Mouse (Mus musculus): ENCODE measurements around the gene Ddr2.

Ddr2 gene

DNA sequence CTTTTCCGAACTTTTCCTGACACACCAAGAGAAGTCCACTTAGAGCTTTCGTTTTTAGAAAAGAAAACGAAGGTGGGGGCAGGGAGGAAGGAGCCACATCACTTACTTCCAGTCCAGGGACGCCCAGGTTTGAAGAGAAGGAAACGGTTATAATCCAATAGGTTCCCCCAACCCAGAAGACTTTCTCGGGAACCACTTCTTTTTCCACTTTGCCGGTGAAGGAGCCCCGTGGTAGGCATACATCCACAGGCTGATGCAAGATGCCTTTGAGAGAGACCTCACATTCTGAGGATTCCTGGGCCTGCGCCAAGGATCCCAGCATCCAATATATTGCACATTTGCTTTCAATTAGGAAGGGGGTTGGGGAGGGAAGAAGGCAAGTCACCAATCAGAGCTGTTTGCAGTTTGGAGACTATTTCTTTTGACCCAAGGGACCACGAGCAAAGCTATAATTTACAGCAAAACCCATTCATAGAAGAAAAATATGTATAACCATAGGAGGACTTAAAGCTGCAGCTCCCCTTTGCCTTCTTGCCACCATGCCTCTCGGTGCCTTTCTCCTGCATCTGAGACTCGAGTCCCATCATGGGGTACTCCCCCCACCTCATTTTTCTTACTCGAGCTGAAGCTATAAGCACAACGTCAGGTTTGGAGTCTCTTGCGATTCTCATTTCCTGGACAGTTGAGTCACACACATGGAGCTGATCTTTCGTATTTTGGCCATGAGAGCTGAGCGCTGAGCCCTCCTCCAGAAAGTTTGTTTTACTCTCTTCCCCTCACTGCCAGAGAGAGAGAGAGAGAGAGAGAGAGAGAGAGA lies at the start of gene Ddr2:
TSS of gene Ddr2 (minus strand) at position 247 of the 817 bp plus-strand sequence.
- 59% methylated on average over 17 of the region's 17 CpGs for WGBS

DNA sequence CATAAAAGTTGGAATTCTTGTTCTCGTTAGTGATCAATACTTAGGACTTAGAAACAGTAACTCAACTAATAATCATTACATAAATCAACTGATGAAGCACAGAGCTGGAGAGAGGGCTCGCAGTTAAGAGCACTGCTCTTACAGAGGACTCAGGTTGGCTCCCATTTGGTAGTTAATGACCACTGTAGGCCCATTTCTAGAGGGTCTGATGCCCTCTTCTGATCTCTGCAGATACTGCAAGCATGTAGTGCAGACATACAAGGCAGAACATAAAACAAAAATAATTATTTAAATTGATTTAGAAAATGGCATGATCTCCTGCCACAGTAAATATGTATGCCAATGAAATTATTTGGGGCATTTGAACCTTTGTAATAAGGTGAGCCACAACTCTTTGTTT lies 49.1 kb upstream of the Ddr2 start:
- WGBS: 90% methylated on average over 2 of the region's 2 CpGs

DNA sequence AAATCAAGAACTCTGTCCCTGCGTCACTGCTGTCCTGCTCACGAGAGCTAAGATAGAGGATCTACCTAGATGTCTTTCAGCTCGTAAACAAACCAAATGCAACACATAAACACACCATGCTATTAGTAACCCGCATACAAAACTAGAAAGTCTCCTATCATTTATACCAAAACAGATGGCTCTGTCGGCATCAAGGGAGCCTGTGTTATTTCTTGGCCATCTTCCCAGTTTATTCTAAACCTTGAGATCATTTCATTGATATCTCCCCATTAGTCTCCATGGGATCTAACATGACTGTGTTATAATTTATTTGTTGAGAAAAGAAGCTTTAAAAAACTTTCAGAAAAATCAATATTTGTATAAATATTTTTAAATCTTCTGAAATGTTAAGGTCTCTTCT lies 45.2 kb upstream of the Ddr2 start:
- WGBS: 64% methylated on average over 5 of the region's 5 CpGs

DNA sequence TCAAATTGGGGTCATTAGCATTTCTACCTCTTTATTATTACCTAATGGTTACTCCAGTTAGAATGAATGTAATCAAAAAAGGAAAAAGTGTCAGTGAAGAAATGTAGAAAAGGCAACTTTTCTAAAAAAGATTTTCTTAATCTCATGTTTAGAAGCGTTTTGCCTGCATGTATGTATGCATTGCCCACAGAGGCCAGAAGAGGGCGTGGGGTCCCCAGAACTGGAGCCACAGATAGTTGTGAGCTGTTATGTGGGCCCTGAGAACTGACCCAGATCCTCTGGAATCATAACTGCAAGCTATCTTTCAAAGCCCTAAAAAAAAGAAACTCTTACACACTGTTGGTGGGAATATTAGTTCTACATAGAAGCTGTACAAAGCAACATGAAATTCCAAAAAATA lies 44.7 kb upstream of the Ddr2 start:
- WGBS: 81% methylated on average over 2 of the region's 2 CpGs

DNA sequence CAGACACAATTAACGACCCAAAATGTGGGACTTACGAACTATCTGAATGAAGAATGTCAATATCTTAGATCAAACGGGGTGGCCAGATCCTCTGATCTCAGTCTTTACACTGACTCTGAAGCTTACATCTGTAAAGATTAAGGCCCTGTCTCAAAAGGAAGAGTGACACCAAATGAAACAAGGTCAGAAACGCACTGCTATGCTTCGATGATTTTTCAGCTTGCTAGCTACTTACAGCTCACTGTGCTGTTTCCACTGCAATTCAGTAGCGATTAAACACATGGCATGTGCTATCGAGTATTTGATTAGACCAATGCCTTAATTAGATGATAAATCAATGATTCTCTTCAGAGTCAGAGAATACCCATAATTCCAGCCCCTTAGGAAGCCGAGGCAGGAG lies 43.4 kb upstream of the Ddr2 start:
- WGBS: 88% methylated on average over 8 of the region's 8 CpGs

DNA sequence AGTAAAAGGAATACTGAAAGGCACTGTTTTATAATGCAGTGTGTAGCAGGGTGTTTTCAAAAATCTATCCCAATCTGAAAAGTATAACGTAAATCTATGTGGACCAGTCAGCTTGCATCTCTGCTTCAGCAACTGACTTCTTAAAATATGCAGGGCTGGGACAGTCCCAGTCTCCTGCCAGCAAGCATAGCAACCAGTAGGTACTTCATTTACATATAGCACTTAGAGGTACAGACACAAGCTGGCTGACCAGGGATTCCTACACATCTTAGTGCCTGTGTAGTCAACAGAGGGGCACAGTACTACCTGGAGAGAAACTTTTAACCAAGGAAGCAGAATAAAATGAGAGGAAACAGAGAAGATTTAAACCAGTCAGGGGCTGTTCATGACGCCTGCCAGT lies 42.0 kb upstream of the Ddr2 start:
- WGBS: 77% methylated on average over 2 of the region's 2 CpGs

DNA sequence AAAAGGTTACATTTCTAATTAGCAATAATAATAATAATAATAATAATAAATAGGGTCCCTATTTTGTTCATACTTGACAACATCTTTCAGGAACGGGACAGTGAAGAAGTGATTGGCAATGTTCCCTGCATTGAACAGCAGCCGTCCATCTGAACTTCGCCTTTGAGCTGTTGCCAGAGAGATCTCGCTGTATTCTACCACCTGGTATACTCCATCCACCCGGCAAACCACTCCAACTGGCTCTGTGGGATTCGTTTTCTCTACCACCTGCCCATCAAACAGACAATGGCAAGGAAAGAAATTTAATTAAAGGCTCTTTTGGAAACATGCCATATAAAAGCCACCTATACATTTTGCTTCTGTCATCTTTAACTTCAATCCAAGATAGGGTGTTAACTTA lies 40.3 kb upstream of the Ddr2 start:
- WGBS: 61% methylated on average over 6 of the region's 6 CpGs

DNA sequence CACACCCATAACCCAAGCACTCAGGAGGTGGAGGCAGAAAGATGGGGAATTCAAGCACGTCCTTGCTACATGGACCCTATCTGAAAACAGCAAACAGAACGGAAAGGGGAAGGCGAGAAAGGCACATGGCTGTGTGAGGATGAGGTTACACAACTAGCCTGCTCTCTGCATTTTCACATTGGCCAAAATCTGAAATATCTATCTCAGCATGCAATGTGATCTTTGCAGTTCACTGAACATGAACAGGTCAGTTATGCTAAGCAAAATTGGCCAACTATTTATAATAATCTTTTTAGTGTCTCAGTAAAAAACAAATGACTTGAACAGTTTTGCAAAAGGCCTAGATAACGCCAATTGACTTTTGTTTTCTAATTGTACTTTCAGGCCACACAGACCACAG lies 39.2 kb upstream of the Ddr2 start:
- 91% methylated on average over 4 of the region's 4 CpGs for WGBS

DNA sequence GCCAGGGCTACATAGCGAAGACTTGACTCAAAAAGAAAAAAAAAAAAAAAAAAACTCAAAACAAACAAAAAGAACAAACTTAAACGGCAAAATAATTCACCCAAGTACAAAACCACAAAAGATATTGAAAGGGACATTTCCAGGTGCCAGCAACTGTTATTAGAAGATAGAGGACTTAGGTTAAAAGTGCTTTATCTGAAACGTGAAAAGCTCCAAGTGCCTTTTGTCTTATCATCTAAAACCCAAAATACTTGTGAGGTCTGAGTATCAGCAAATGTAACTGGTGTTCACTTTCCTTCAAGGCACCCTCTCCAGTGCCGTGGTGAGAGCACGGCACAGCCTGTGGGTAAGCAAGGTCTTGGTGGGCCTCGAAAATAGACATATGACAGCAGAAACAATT lies 38.0 kb upstream of the Ddr2 start:
- WGBS: 92% methylated on average over 6 of the region's 6 CpGs

DNA sequence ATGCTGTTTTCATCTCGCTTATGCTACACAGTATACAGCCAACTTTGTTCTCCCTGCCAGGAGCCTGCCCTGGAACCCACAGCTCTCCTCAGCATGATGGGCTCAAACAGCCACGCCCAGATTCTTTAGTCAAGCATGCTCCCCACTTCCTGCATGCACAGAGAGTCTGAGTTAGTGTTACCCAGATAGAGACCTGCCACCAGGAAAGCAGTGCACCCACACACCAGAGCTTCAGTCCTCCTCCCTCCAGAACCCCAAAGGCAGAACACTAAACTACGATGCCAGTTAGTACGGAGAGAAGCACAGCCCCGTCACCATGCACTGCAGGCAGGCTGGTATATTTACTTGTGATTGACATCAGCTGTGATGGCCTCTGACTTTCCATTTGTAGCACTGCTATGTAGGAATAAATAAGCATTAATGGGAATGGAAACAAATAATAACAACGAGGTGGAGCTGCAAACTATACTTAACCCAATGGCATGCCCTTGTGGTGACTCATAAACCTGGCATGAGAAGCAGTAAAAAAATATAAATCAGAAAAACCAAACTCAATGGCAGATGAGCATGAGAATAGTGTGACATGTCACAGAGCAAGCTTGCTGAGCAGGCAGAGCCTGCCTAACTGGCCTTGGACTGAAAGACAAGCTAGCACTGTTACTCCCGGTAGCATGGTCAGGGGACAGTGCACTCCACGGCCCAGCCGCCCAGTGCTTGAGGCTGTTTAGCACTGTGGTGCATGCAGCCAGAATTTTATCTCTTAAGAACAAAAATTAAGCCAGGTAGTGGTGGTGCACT lies 37.3 kb upstream of the Ddr2 start:
- 74% methylated on average over 9 of the region's 9 CpGs for WGBS

DNA sequence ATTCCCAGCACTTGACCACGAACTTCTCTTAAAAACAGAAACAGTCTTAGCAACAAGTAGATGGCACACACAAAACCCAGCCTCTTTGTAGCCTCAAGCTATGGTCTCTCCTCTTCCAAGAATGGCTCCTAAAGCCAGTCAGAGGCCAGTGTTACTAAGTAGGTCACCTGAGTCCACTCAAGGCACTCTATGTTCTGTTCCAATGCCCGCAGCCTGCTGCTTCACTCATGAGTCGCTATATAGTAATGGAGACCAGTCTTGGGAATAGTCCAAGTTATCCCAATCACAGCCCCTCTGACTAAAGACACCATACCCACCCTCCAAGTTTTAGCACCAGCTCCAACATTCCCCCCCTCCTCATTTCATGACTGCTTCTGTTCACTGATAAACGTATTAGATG lies 35.0 kb upstream of the Ddr2 start:
- WGBS: 87% methylated on average over 4 of the region's 4 CpGs

DNA sequence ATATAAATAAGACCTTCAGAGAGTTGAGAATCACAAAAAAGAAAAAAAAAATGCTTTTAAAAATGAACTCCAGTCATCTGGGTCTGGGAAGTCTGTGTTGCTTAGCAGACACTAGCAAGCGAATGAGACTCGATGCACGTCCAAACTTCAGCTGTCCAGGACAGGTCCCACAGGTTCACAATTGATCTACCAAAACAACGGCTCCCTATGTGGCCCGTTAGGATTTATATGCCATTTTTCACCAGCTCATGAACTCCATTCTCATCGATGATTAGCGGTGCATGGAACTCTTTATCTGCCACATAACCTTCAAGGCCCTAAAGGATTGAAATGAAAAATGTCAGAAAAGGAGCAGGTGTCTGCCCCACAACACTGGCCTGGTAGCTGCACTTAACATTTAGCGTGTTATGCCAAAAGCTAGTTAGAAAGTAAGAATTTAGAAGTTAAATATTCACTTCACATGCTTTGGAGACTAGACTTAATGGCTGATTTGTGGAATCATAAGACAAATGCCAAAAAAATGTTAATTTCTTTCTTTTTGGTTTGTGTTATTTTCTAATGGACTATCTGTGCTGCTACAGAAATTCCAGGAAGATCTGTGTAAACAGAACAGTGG lies 31.8 kb upstream of the Ddr2 start:
- WGBS: 90% methylated on average over 8 of the region's 8 CpGs

DNA sequence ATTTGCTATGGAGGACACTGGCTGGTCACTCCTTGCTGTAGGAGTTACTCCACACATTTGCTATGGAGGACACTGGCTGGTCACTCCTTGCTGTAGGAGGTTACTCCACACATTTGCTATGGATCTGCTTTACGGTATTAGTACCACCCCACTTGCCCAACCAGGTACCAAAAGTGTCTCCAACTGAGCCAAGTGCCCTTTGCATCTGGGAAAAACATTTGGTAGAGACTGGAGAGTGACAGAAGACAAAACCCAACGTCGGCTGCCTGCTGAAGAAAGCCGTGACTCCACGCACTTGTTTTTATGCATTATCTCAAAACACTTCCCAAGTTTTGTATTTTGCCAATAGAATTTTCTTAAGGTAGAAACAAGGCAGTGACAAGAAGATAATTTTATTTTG lies 31.1 kb upstream of the Ddr2 start:
- 96% methylated on average over 5 of the region's 5 CpGs for WGBS

DNA sequence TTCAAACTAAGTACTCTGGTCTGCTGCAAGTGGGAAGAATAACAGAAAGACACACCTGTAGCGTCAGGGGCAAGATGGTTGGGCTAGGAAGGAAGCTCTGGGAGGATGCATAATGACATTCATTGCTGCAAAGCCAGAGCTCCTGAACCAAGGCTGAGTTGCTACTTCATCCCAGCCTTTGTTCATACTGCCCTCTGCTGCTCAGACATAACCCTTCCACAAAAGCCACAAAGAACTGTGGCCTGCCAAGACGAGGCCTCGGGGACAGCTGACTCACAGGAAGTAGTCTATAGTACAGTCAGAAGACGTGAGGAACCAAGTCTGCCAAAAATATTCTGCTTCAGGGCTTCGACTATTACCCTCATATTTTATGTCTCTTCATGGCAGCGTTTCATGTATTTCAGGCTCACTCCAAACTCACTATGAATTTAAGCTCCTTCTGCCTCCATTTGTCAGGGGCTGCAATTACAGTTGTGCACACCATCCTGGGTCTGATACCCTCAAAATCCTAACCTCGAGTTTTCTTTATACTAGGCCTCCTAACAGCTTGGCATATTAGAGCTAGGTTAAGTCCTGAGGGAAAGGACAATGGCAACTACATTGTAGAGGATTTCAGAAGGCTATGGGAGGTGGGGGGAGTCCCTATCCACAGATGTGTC lies 25.9 kb upstream of the Ddr2 start:
- WGBS: 12% methylated on average over 7 of the region's 7 CpGs

DNA sequence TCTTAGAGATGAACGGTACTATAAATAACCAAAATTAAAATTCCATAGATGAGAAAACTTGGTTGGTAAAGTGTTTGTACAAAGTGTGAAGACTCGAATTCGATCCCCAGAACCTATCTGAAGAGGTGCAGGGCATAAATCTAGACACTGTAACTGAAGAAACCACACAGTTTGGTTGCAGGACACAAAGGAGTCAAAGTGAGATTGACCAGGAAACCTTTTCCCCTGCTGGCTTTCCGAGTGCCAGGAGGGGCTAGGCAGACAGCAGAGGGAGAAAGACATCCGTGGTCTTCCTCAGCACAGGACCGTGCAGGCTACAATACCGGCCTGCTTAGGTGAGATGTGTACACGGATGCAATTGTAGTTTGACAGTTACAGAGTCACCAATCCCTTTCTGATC lies 23.7 kb upstream of the Ddr2 start:
- 90% methylated on average over 8 of the region's 8 CpGs for WGBS

DNA sequence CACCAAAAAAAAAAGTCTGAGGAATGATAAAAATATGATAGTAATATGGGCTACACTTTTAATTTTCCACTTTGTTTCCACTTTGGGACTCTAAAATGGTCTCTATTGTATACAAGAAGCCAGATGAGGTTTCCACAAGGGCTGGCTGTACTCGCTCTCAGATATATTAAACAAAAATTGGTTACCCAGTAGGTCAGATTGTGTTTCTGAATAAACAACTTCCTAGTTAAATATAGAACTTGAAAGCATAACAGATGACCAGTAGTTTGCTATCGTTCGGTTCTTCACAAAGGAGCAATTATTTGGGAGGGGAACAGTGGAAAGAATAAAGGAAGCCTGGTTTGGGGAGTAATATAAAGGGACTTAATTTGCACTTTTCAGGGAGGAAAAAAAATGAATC lies 20.4 kb upstream of the Ddr2 start:
- WGBS: 72% methylated on average over 3 of the region's 3 CpGs

DNA sequence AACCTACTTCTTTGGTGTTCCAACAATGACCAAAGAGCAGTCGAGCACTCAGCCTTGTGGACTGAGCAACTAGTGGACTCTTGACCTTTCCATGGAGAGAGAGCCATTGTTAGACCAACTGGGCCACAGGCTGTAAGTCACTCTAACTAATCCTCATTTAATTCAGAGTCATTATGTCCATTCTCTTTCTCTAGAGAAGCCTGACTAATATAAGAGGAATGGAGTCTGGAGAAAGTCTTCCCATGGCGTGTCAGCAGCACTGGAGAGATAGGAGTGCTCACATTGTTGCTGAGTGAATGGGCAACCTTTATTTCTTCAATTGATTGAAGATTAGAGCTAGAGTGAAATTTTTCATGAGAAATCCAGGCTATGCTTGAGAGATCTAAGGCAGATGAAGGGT lies 14.1 kb upstream of the Ddr2 start:
- whole genome bisulfite sequencing: 82% methylated on average over 2 of the region's 2 CpGs

DNA sequence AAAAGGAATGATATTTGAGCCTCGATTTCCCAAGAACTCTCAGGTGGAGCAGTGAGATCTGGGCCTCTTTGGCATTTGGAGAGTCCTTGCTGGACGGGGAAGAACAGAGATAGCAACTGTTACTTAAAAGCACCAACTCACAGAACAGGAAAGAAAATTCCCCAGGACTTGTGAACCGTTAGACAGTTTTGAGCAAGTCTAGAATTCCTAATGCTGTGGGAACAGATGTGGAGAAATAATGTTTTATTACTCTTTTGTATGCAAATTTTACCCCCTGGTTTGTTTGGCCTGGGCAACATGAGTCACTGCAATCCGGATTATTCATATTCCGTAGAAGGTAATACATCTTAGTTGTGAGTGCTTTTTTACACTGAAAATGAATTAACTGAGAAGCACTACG lies 3.1 kb upstream of the Ddr2 start:
- WGBS: 78% methylated on average over 6 of the region's 6 CpGs

DNA sequence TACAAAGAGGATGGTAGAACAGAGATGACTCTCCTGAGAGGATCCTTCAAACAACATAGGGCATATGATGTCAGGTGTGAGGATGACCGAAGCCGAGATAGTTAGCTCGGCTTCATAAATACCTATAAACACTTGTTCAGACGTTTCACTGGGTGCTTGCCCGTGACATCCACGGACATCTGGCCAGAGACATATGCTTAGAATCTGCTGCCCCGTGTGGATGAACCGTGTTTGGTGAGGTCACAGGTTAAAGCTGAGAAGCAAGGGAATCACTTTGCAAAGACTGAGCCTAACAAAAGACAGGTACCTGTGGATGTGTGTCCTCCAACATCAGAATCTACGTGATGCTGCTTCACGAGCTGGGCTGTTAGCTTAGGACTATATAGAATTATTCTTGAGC lies 1.7 kb upstream of the Ddr2 start:
- 92% methylated on average over 10 of the region's 10 CpGs for WGBS

DNA sequence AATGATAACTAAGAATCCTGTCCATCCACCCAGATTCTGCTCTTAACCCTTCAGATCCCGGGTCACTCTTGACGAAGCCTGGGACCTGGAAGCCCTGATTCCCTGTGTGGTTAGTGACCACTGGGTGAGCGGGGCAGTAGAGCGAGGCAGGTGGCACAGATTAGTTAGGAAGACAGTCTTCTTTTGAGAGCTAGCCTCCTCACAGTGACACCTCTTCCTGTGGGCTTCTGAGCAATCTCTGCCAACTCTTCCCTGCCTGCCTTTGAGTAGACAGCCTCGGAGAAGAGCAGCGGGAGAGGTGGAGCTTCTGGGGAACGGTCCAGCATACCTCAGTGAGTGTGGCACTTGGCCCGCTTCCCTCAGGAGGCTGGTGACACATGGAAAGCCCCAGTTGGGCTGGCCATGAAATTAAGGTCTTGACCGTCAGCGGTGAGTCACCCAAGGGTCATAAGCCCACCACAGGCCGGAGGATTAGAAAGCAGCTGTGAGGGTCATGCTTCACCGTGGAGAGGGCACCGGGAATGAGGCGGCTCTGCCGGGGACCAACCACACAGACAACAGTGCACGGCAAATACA lies 1.2 kb upstream of the Ddr2 start:
- WGBS: 76% methylated on average over 16 of the region's 16 CpGs

DNA sequence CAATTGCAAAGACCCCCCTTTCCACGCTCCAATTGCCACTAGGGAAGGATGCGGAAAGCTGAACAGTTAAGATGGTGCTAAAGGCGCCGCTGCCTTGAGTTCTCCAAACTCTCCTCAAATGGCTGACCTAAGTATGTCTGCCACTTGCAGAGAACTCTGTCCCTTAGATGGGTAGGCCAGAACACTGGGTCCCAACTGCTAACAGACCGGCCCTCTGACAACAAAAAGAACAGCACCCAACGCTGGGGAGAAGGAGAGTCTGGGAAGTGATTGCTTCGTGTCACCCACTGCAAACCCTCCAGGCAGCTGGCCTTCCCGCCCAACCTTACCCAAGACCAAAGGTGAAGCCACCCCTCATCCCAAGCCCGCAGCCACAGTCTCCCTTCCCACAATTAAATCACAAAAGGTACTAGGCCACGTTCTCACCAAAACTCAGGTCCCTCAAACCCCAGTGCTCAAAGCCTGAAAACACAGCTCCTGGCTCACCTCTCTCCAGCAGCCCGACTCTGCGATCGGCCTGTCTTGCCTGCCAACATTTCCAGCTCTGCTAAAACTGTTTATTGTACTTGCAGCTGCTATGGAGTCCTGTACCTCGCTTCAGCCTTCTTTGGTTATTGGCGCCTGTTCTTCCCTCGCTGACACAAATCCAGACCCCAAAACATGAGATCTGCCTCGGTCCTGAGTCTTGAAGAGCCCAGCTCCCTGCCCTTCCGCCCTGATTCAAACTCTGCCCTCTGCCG lies 616 bp downstream of the Ddr2 start:
- 72% methylated on average over 19 of the region's 19 CpGs for WGBS

Measured in cerebral cortex, adult 2 months (tissue).